Mouse (Mus musculus) intestine, embryonic 15.5 days (tissue): ENCODE results near the gene Havcr1. TPM values are rescaled to one million over a fixed set of nuclear protein-coding genes. Genes with fewer than 3 reads are reported as not detected.

ENCODE experiments used
- polyA plus RNA-seq: library from polyadenylated mRNA; unstranded; fragments of >200 nt; fragmentation: Nextera tagmentation; extraction: Ambion mirVana; gene quantifications from 2 replicates; pipeline ENCODE4 v1.2.1, GENCODE M21; 2015

The Havcr1 gene
- polyA plus RNA-seq, 1 experiment from 2014 or later = not detected

Other genes starting within 250 kb of the Havcr1 start
- gene Gm12169, start 210.9 kb upstream of the Havcr1 start, polyA plus RNA-seq = not detected in 2 replicates
- not detected in 2 replicates for gene BC053393, start 163.5 kb upstream of the Havcr1 start, polyA plus RNA-seq
- gene Dppa1, start 105.8 kb upstream of the Havcr1 start, polyA plus RNA-seq = not detected in 2 replicates
- 1.1 and 1.2 TPM in 2 replicates for gene Timd2, start 28.0 kb upstream of the Havcr1 start, polyA plus RNA-seq
- 0.74 and 0.80 TPM in 2 replicates for gene Timd4, start 75.7 kb downstream of the Havcr1 start, polyA plus RNA-seq